Mouse (Mus musculus): ENCODE measurements at regions not wholly inside any gene's neighbourhood (a gene's known extent, or its start where the extent isn't known, plus 50 kb on each side); places are given as distances from the start of the nearest gene placed in this dataset.
"Not testable (repeated sequence)": the region's sequence is repeated elsewhere in the genome, so short reads cannot be mapped to it uniquely, and the experiment has no call there.

- Histone ChIP-seq H3K4me1 (replicated peaks; ENCODE audit: control insufficient read depth in 2 of 2, insufficient read depth in 2 of 2, low read length in 1 of 2) (no peaks in the 10 kb centered on the region), H3K27me3 (ENCODE audit: control insufficient read depth, insufficient read depth, low read length) (no peaks in the 10 kb centered on the region), H3K9me3 (ENCODE audit: control insufficient read depth, low read length) (no peaks in the 10 kb centered on the region), H3K4me3 (ENCODE audit: insufficient read depth in 1 of 2, low read depth in 2 of 2, low read length in 2 of 2) (no peak overlapping the region), H3K4me2 (ENCODE audit: low read depth) (no peak overlapping the region), H3K9ac (replicated peaks) (no peak overlapping the region), H3K27ac (no peak overlapping the region), H3K36me3 (replicated peaks; ENCODE audit: control insufficient read depth, insufficient read depth, low read depth) (no peaks in the 10 kb centered on the region)
- ATAC-seq (ENCODE audit: insufficient read depth), result no peak
- TF ChIP-seq EP300 (IDR thresholded peaks at IDR 0.05; ENCODE audit: low read depth) (no peak), CTCF (IDR thresholded peaks at IDR 0.05; ENCODE audit: low read depth) (no peak)
- no peak for DNase-seq (ENCODE audit: low read depth in 3 of 3, low spot score in 3 of 3)
- 57% methylated on average over 4 of the region's 4 CpGs for WGBS (ENCODE audit: insufficient replicate concordance)
Measured at GRCm38 (mm10) chr3:31508471-31508870, 198.3 kb upstream of the Slc7a14 start.

DNA sequence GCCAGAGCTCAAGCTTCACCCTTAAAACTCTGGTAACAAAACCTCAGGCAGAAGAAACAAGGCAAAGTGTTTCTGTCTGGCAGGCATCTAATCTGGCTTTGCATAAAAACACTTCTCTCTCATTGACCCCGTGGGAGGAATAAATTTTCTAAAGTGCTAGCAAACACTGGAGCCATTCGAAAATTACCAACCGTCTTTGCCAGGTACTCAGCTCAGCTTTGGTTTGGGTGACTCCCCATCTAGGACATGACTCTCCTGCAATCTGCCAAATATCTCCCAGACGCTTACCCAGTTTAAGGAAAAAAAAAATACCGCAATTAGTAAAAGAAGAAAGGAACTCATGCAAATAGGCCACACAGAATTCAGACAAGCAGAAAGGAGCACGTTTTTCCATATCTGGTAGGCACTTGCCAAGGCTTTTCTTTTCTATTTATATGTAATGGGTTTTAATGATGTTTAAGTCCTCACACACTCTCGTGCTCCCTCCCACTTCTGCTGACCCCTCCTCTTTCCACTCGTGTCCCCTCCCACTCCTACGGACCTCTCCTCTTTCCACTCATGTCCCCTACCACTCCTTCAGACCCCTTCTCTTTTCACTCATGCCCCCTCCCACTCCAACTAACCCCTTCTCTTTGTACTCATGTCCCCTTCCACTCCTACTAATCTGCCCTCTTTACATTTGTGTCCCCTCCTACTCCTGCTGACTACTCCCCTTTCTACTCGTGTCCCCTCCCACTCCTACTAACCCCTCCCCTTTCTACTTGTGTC, 189.2 kb upstream of the Slc7a14 start:
- H3K4me1 ChIP-seq (replicated peaks; ENCODE audit: control insufficient read depth in 2 of 2, insufficient read depth in 2 of 2, low read length in 1 of 2), result no peaks in the 10 kb centered on the region
- TF ChIP-seq CTCF (IDR thresholded peaks at IDR 0.05; ENCODE audit: low read depth) (no peak), EP300 (IDR thresholded peaks at IDR 0.05; ENCODE audit: low read depth) (no peak)
- H3K4me2 ChIP-seq (ENCODE audit: low read depth), result no peak overlapping the region
- no peaks in the 10 kb centered on the region for H3K27me3 ChIP-seq (ENCODE audit: control insufficient read depth, insufficient read depth, low read length)
- no peaks in the 10 kb centered on the region for H3K9me3 ChIP-seq (ENCODE audit: control insufficient read depth, low read length)
- 52% methylated on average over 10 of the region's 10 CpGs for WGBS (ENCODE audit: insufficient replicate concordance)
- H3K4me3 ChIP-seq (ENCODE audit: insufficient read depth in 1 of 2, low read depth in 2 of 2, low read length in 2 of 2), result no peak overlapping the region
- no peak overlapping the region for H3K27ac ChIP-seq
- no peak for DNase-seq (ENCODE audit: low read depth in 3 of 3, low spot score in 3 of 3)
- no peak overlapping the region for H3K9ac ChIP-seq (replicated peaks)
- no peak for ATAC-seq (ENCODE audit: insufficient read depth)
- H3K36me3 ChIP-seq (replicated peaks; ENCODE audit: control insufficient read depth, insufficient read depth, low read depth), result no peaks in the 10 kb centered on the region

DNA sequence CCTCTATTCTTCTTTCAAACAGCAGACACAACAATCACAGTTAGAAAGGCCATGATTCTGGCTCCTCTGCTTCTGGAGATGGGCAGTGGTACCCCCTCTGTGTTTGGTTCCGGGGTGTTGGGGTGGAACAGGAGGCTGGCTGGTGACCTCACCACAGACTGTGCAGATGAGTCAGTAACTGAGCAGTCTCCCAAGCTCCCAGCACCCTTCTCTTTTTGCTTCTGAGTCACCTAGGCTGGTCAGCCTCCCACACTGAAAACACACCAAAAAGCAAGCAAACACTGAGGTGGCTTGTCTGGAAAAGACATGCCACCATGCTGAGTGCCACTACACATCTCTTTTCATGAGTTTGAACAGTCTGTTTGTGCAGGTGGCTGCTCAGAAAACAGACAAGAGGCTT, 185.1 kb upstream of the Slc7a14 start:
- 50% methylated on average over 1 of the region's 1 CpGs for WGBS (ENCODE audit: insufficient replicate concordance)
- H3K4me3 ChIP-seq (ENCODE audit: insufficient read depth in 1 of 2, low read depth in 2 of 2, low read length in 2 of 2), result no peak overlapping the region
- H3K9ac ChIP-seq (replicated peaks), result no peak overlapping the region
- ATAC-seq (ENCODE audit: insufficient read depth), result no peak
- no peaks in the 10 kb centered on the region for H3K36me3 ChIP-seq (replicated peaks; ENCODE audit: control insufficient read depth, insufficient read depth, low read depth)
- H3K27me3 ChIP-seq (ENCODE audit: control insufficient read depth, insufficient read depth, low read length), result no peaks in the 10 kb centered on the region
- no peak for DNase-seq (ENCODE audit: low read depth in 3 of 3, low spot score in 3 of 3)
- no peak for TF ChIP-seq CTCF (IDR thresholded peaks at IDR 0.05; ENCODE audit: low read depth)
- no peak for TF ChIP-seq EP300 (IDR thresholded peaks at IDR 0.05; ENCODE audit: low read depth)
- H3K4me1 ChIP-seq (replicated peaks; ENCODE audit: control insufficient read depth in 2 of 2, insufficient read depth in 2 of 2, low read length in 1 of 2), result no peaks in the 10 kb centered on the region
- no peak overlapping the region for H3K4me2 ChIP-seq (ENCODE audit: low read depth)
- no peaks in the 10 kb centered on the region for H3K9me3 ChIP-seq (ENCODE audit: control insufficient read depth, low read length)
- no peak overlapping the region for H3K27ac ChIP-seq

GRCm38 (mm10) chr3:31494706-31495105, 184.5 kb upstream of the Slc7a14 start:
- no peak overlapping the region for H3K27ac ChIP-seq
- H3K9me3 ChIP-seq (ENCODE audit: control insufficient read depth, low read length), result no peaks in the 10 kb centered on the region
- no peaks in the 10 kb centered on the region for H3K36me3 ChIP-seq (replicated peaks; ENCODE audit: control insufficient read depth, insufficient read depth, low read depth)
- WGBS (ENCODE audit: insufficient replicate concordance), result 63% methylated on average over 1 of the region's 1 CpGs
- H3K4me2 ChIP-seq (ENCODE audit: low read depth), result no peak overlapping the region
- H3K4me3 ChIP-seq (ENCODE audit: insufficient read depth in 1 of 2, low read depth in 2 of 2, low read length in 2 of 2), result no peak overlapping the region
- no peaks in the 10 kb centered on the region for H3K27me3 ChIP-seq (ENCODE audit: control insufficient read depth, insufficient read depth, low read length)
- H3K4me1 ChIP-seq (replicated peaks; ENCODE audit: control insufficient read depth in 2 of 2, insufficient read depth in 2 of 2, low read length in 1 of 2), result no peaks in the 10 kb centered on the region
- ATAC-seq (ENCODE audit: insufficient read depth) (no peak), DNase-seq (ENCODE audit: low read depth in 3 of 3, low spot score in 3 of 3) (no peak)
- TF ChIP-seq CTCF (IDR thresholded peaks at IDR 0.05; ENCODE audit: low read depth), result no peak
- no peak for TF ChIP-seq EP300 (IDR thresholded peaks at IDR 0.05; ENCODE audit: low read depth)
- no peak overlapping the region for H3K9ac ChIP-seq (replicated peaks)

GRCm38 (mm10) chr3:31491736-31492135, 181.6 kb upstream of the Slc7a14 start:
- not testable (repeated sequence) for DNase-seq (ENCODE audit: low read depth in 3 of 3, low spot score in 3 of 3); H3K27me3 ChIP-seq (ENCODE audit: control insufficient read depth, insufficient read depth, low read length); ATAC-seq (ENCODE audit: insufficient read depth); H3K36me3 ChIP-seq (replicated peaks; ENCODE audit: control insufficient read depth, insufficient read depth, low read depth); H3K27ac ChIP-seq; H3K9ac ChIP-seq (replicated peaks); H3K4me2 ChIP-seq (ENCODE audit: low read depth); H3K4me3 ChIP-seq (ENCODE audit: insufficient read depth in 1 of 2, low read depth in 2 of 2, low read length in 2 of 2); H3K9me3 ChIP-seq (ENCODE audit: control insufficient read depth, low read length); H3K4me1 ChIP-seq (replicated peaks; ENCODE audit: control insufficient read depth in 2 of 2, insufficient read depth in 2 of 2, low read length in 1 of 2)
- 65% methylated on average over 1 of the region's 1 CpGs for WGBS (ENCODE audit: insufficient replicate concordance)

Measured in liver, embryonic 14.5 days (tissue).